Mouse (Mus musculus): Measurements from ENCODE around the gene Gns. TPM values are rescaled to one million over a fixed set of nuclear protein-coding genes. Genes with fewer than 3 reads are reported as not detected.
"Not testable (repeated sequence)": the region's sequence is repeated elsewhere in the genome, so short reads cannot be mapped to it uniquely, and the experiment has no call there.

Gene Gns
- total and polyA plus RNA-seq, 2 experiments from 2014 or later, result 39.5 to 87.5 TPM

DNA sequence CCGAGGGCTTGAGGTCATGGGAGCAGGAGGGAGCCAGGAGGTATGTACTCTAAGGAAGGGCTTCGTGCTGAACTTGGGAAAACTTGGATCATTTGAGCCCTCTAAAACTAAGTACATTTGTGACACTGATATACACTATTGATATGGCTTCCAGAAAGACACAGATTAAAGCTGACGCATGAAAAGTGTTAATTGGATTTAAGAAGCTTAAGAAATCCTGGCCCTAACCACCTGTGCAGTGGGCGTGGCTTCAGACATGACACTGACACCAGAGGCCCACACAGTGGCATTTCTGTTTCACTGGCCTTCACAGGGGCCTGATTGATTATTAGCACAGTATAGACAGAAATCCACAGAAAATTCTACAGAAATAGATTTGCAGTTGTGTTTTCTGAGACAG, 35.3 kb upstream of the Gns start:
- 72% methylated on average over 4 of the region's 4 CpGs for WGBS
- peaks cover 2% of the 10 kb centered on the region; the same call in 1 of the 2 replicates for H3K9me3 ChIP-seq (ENCODE audit: low read length)
- no peak overlapping the region for H3K4me2 ChIP-seq (ENCODE audit: low read depth, low read length)
- no peak for DNase-seq (ENCODE audit: low spot score)
- no peak overlapping the region for H3K27ac ChIP-seq
- H3K27me3 ChIP-seq (ENCODE audit: insufficient read depth, low read length), result no peaks in the 10 kb centered on the region
- H3K4me1 ChIP-seq (ENCODE audit: insufficient read depth, low read length), result no peaks in the 10 kb centered on the region
- no peak for ATAC-seq
- H3K4me3 ChIP-seq (ENCODE audit: low read length), result no peak overlapping the region
- H3K36me3 ChIP-seq (ENCODE audit: insufficient read depth, low read length), result no peaks in the 10 kb centered on the region
- no peak for TF ChIP-seq CTCF (IDR thresholded peaks at IDR 0.05; ENCODE audit: low read depth)
- H3K9ac ChIP-seq (replicated peaks; ENCODE audit: low read length), result no peak overlapping the region

DNA sequence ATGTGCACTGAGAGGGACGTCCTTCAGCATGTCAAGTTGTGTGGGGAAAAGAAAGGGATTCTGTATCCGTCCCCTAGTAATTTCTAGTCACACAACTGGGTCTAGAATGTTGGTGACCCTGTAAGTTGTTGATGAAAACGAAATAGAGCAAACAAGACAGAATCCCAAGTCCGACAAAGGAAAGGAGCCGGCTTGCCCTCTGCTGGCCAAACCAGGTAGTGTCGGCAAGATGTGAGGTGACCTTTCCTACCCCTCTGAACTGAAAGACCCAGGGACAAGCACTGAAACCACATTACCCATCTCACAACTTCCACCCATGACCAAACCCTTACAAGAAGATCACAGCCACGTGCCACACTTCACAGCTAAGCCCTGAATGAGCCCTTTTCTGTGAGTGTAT, 34.0 kb upstream of the Gns start:
- 15% methylated on average over 7 of the region's 7 CpGs for WGBS

DNA sequence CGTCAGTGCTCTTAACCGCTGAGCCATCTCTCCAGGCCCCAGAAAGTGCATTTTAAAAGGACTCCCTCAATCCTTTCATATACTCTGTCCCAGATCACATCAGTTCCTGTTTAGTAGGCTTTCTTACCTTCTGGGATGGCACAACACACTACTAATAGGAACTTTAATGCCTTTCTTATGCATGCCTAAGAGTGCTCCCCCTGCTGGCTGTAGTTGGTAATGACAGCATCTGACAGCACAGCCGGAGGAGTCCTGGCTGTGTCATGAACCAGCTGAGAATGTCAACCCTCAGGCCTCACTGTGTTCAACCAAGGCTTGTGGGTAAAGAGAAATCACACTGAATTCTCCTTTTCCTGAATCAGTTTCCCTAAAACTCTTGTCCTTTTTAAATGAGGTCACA, 30.3 kb upstream of the Gns start:
- peak; percentile 61 for DNase-seq (ENCODE audit: low spot score)
- peaks cover 2% of the 10 kb centered on the region; the same call in 1 of the 2 replicates for H3K9me3 ChIP-seq (ENCODE audit: low read length)
- H3K4me1 ChIP-seq (ENCODE audit: insufficient read depth, low read length), result no peaks in the 10 kb centered on the region
- H3K36me3 ChIP-seq (ENCODE audit: insufficient read depth, low read length), result no peaks in the 10 kb centered on the region
- no peak for ATAC-seq
- H3K4me3 ChIP-seq (ENCODE audit: low read length), result no peak overlapping the region
- H3K9ac ChIP-seq (replicated peaks; ENCODE audit: low read length), result no peak overlapping the region
- 74% methylated on average over 3 of the region's 3 CpGs for WGBS
- H3K27me3 ChIP-seq (ENCODE audit: insufficient read depth, low read length), result no peaks in the 10 kb centered on the region
- peak; percentile 83 for TF ChIP-seq CTCF (IDR thresholded peaks at IDR 0.05; ENCODE audit: low read depth)
- H3K4me2 ChIP-seq (ENCODE audit: low read depth, low read length), result no peak overlapping the region
- H3K27ac ChIP-seq, result no peak overlapping the region

More for the DNA sequence above, 34.0 kb upstream of the Gns start:
- Histone ChIP-seq H3K4me2 (ENCODE audit: low read depth, low read length) (no peak overlapping the region), H3K27ac (no peak overlapping the region), H3K9ac (replicated peaks; ENCODE audit: low read length) (no peak overlapping the region), H3K4me3 (ENCODE audit: low read length) (no peak overlapping the region), H3K27me3 (ENCODE audit: insufficient read depth, low read length) (no peaks in the 10 kb centered on the region), H3K36me3 (ENCODE audit: insufficient read depth, low read length) (no peaks in the 10 kb centered on the region), H3K4me1 (ENCODE audit: insufficient read depth, low read length) (no peaks in the 10 kb centered on the region), H3K9me3 (ENCODE audit: low read length) (peaks cover 2% of the 10 kb centered on the region; the same call in 1 of the 2 replicates)
- peak; percentile 57 for DNase-seq (ENCODE audit: low spot score)
- no peak for ATAC-seq
- peak; percentile 89 for TF ChIP-seq CTCF (IDR thresholded peaks at IDR 0.05; ENCODE audit: low read depth)

DNA sequence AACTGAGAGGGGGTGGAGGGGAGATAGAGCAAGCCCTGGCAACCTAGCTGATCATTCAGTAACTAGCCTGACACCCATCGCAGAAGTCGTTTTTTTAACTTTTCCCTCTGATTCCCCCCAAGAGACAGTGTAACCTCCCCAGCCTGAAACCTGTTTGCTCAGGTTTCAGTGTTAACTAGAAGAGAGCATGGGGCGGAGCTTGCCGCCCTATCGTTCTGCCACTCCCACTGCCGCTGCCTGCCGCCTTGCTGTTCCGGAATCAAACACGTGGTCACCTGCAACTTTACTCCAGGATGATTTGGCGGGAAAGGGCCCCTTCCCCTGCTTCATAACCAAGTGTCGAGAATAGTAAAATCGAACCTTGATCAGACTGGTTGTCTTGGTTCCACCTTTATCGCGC, 28.4 kb upstream of the Gns start:
- ATAC-seq; H3K4me3 ChIP-seq (ENCODE audit: low read length); DNase-seq (ENCODE audit: low spot score); H3K36me3 ChIP-seq (ENCODE audit: insufficient read depth, low read length); H3K9ac ChIP-seq (replicated peaks; ENCODE audit: low read length); H3K27ac ChIP-seq; H3K4me1 ChIP-seq (ENCODE audit: insufficient read depth, low read length); H3K27me3 ChIP-seq (ENCODE audit: insufficient read depth, low read length); H3K4me2 ChIP-seq (ENCODE audit: low read depth, low read length); H3K9me3 ChIP-seq (ENCODE audit: low read length): not testable (repeated sequence)
- WGBS, result 83% methylated on average over 14 of the region's 14 CpGs

DNA sequence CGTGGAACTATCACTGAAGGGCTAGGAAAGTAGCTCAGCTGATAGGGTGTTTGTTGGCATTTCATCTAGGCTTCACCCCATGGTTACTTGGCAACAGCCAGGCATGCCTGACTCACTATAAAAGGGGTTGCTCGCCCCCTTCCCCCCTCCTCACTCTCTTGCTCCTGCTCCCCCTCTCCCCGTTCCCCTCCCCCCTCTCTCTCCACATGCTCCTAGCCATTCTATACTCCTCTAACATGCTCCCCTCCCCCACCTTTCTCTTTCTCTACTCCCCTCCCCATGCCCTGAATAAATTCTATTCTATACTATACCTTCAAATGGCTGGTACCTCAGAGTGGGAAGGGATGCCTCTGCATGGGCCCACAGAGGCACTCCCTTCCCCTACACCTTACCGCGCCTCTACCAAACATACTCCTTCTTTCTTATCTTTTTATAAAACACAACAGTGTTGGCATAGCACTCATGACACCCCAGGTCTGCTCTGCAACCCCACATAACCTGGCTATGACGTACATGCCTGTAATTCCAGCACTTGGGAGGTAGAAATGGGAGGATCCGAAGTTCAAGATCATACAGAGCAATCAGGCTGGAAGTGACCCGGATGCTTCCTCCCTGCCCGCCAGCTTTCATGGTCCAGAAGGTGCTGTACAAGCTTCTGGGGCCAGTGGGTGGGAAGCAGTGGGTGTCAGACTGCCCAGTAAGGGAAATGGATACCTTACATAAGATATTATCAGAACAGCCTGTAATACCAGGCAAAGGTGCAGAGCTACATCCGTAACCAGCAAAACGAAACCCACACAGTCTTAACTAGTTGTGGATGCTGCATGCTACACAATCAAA, 23.9 kb upstream of the Gns start:
- Histone ChIP-seq H3K36me3 (ENCODE audit: insufficient read depth, low read length) (no peaks in the 10 kb centered on the region), H3K9ac (replicated peaks; ENCODE audit: low read length) (no peak overlapping the region), H3K9me3 (ENCODE audit: low read length) (no peaks in the 10 kb centered on the region), H3K27me3 (ENCODE audit: insufficient read depth, low read length) (no peaks in the 10 kb centered on the region), H3K27ac (no peak overlapping the region), H3K4me1 (ENCODE audit: insufficient read depth, low read length) (no peaks in the 10 kb centered on the region), H3K4me2 (ENCODE audit: low read depth, low read length) (no peak overlapping the region), H3K4me3 (ENCODE audit: low read length) (no peak overlapping the region)
- 52% methylated on average over 11 of the region's 11 CpGs for WGBS
- peak; percentile 63 for ATAC-seq
- DNase-seq (ENCODE audit: low spot score), result peak; percentile 44
- TF ChIP-seq CTCF (IDR thresholded peaks at IDR 0.05; ENCODE audit: low read depth), result no peak

DNA sequence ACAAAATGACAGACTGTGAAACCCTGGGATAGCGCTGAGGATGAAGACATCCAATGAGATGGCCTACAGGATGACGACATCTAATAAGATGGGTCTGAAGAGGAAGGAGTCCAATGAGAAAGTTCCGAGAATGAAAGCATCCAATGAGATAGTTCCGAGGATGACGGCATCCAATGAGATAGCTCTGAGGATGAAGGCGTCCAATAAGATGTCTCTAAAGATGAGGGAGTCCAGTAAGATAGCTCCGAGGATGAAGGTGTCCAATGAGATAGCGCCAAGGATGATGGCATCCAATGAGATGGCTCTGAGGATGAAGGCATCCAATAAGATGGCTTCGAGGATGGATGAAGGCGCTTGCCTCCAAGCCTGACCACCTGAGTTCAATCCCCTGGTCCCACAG, 22.6 kb upstream of the Gns start:
- TF ChIP-seq CTCF (IDR thresholded peaks at IDR 0.05; ENCODE audit: low read depth), result no peak
- no peaks in the 10 kb centered on the region for H3K27me3 ChIP-seq (ENCODE audit: insufficient read depth, low read length)
- H3K9me3 ChIP-seq (ENCODE audit: low read length), result no peaks in the 10 kb centered on the region
- H3K9ac ChIP-seq (replicated peaks; ENCODE audit: low read length), result no peak overlapping the region
- H3K27ac ChIP-seq, result no peak overlapping the region
- WGBS, result 98% methylated on average over 10 of the region's 10 CpGs
- no peak overlapping the region for H3K4me2 ChIP-seq (ENCODE audit: low read depth, low read length)
- DNase-seq (ENCODE audit: low spot score) (no peak), ATAC-seq (no peak)
- H3K36me3 ChIP-seq (ENCODE audit: insufficient read depth, low read length), result no peaks in the 10 kb centered on the region
- H3K4me3 ChIP-seq (ENCODE audit: low read length), result no peak overlapping the region
- no peaks in the 10 kb centered on the region for H3K4me1 ChIP-seq (ENCODE audit: insufficient read depth, low read length)

DNA sequence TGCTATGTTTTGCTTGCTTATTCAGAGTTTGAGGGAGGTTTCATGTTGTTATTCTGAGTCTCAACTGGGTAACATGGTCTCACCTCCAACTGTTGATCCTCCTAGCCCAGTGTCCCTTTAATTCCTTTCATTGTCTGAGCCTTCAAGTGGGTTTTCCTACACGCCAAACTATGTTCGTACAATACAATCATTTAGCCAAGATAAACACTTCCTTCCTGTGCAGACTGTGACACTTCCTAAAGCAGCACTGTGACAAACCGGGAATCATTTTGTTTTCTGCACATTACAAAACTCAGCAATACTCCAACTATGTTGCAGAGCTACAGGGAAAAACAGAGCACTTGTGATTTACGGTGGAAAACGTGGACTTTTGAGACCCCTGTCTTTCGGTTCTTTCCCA, 21.0 kb upstream of the Gns start:
- Histone ChIP-seq H3K9me3 (ENCODE audit: low read length) (no peaks in the 10 kb centered on the region), H3K4me2 (ENCODE audit: low read depth, low read length) (no peak overlapping the region), H3K27me3 (ENCODE audit: insufficient read depth, low read length) (no peaks in the 10 kb centered on the region), H3K9ac (replicated peaks; ENCODE audit: low read length) (no peak overlapping the region), H3K27ac (no peak overlapping the region), H3K36me3 (ENCODE audit: insufficient read depth, low read length) (no peaks in the 10 kb centered on the region), H3K4me3 (ENCODE audit: low read length) (no peak overlapping the region), H3K4me1 (ENCODE audit: insufficient read depth, low read length) (no peaks in the 10 kb centered on the region)
- DNase-seq (ENCODE audit: low spot score) (no peak), ATAC-seq (no peak)
- 74% methylated on average over 6 of the region's 6 CpGs for WGBS
- no peak for TF ChIP-seq CTCF (IDR thresholded peaks at IDR 0.05; ENCODE audit: low read depth)

All from hindbrain, postnatal 0 days (tissue).